Mouse (Mus musculus): ENCODE data around the gene Dnase1l2.

- TF ChIP-seq POLR2A (IDR thresholded peaks at IDR 0.05; ENCODE audit: insufficient read depth, low read depth, low read length) = peak; percentile 85
- no peak for TF ChIP-seq CTCF (IDR thresholded peaks at IDR 0.05; ENCODE audit: insufficient read depth, low read depth, low read length)
These were observed 28.5 kb downstream of the Dnase1l2 start, which contains the start of gene Rnps1 for GRCm38 (mm10) chr17:24414230-24414976.
